Mouse (Mus musculus): ENCODE measurements around the gene F8.
"Not testable (repeated sequence)": the region's sequence is repeated elsewhere in the genome, so short reads cannot be mapped to it uniquely, and the experiment has no call there.

The F8 gene

GRCm38 (mm10) chrX:75382195-75382771 lies at the start of gene F8, which contains the start of gene Fundc2:
Gene F8, minus strand, starts transcription at chrX:75382615.
Gene Fundc2, plus strand, starts transcription at chrX:75382399.
- peak; percentile 74 for DNase-seq

DNA sequence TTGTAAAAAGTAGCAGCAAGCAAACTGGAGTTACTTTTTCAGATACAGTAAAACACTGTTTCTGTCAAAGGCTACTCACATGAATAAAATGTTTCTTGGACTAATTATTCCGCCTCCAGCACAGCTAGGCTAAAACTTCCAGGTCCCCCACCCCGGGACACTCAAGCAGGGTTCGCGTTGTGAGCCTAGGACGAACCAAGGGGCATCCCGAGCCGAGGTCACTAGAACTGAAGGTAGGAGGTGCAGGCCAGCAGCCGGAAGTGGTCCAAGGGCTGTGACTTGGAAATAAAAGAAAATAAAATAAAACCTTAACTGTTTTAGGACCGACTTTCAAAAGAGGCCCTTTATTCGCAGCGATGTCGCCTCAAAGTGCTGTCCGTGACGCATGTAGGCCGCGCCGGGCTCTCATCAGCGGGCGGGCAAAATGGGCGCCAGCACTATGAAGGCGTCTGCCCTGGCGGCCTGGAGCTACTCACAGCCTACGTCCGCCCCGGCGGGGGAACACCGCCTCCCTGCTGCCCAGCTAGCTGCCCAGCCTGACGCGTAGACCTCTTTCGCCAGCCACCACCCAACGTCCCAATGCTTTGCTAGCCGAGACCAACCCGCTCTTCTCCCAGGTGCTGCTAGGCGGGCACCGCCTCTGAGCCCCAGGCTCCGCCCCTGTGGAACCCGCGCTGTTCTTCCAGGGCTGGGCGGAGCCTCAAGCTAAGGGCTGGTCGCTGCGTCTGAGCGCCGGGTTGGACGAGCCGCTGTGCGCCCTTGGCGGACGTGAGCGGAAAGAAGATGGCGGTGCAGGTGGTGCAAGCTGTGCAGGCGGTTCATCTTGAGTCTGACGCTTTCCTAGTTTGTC lies 33.7 kb upstream of the F8 start, which contains the start of the genes Cmc4, Mtcp1 and Brcc3:
Cmc4 (minus strand) TSS at position 649 of the 850 bp plus-strand sequence.
Mtcp1 (minus strand) TSS at position 653 of the 850 bp plus-strand sequence.
Brcc3 (plus strand) TSS at position 693 of the 850 bp plus-strand sequence.
- peak; percentile 88 for DNase-seq

- no peak for DNase-seq
These were observed 27.3 kb upstream of the F8 start for GRCm38 (mm10) chrX:75409711-75410110.

- no peak for DNase-seq
These were observed 20.9 kb upstream of the F8 start for GRCm38 (mm10) chrX:75403350-75403749.

DNA sequence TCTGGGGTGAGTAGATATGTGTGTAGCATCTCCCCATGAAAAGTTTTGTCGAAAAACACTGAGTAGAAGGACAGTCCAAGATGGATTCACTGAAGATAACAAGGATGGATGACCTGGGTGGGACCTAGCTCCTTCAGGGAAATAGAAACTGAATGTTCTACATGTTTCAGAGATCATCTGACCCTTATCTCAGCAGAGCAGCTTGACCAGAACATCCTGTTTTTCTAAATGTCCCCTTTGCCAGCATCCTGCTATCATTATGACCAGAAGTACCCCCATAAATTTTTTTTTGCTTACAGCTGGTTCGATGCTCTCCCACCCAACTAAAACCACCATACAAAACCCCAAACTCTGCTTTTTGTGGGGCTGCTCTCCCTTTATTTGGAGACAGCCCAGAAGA lies 20.3 kb upstream of the F8 start:
- no peak for DNase-seq

DNA sequence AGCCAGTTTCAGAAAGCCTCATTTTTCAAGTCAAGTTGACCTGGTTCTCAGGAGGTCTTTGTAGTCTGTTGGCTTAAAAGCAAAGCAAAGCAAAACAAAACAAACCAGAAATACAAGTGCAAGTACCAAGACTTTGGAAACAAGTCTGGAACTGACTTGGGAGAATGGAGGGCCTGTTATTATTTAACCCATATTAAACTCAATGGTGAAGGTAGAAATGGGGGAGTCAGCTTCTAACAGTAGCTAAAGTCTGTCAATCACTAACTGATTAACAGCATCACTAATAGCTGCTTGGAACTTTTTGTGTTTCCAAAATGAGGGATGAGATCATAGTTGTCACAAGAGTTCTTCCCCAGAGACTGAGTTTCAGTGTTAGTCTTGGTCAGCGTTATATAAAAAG lies 17.1 kb upstream of the F8 start:
- no peak for DNase-seq

DNA sequence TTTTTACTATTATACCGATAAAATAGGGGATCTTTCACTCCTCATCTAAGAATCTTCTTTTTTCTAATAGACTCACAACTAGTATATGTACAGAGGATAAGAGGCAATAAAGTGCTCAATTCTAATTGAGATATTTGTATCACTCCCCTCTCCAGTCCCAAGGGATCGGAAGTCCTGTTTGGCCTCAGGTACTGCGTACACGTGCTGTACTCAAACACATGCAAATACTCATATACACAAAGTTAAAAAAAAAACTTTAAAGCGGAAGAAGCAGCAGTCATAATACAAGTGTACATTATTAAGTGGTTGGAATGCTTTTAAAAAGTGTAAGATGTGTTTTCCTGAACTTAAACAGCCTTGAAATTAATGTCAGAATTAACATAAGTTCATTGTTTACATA lies 716 bp downstream of the F8 start:
- DNase-seq = no peak

DNA sequence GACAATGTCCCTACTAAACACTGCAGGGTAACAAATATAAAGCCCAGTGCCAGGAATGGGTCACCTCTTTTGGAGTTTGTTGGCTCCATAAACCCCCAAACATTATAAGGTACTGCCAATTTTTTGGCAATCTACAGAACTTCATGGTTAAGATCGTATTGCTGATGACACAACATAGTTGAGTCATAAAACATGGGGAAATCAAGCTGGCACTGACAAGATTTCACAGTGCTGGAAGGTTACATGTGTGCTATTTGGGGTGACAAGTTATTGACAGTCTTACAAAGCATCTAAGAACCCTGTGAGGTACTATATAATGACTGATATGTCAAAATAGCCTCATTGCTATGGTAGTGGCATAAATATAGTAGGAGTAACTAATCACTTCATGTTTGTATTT lies 1.2 kb downstream of the F8 start:
- no peak for DNase-seq

DNA sequence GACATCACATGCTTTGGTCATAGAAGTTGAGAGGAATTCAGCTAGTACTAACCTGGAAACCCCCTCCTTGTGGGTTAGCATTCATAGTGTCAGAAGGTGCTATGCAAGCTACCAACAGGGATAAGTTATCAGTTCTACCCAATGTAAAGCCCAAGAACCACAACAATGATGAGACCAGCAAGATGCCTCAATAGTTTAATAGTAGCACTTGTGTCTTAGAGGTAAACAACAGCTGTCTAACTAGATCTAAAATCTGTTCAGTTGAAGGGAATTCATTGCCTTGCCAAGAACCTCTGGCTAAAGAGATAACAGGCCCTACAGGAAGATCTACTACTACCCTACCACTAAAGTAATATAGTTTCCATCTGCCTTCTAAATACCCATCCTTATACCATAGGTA lies 5.6 kb downstream of the F8 start:
- no peak for DNase-seq

- no peak for DNase-seq
These were observed 9.6 kb downstream of the F8 start for GRCm38 (mm10) chrX:75372666-75373425.

DNA sequence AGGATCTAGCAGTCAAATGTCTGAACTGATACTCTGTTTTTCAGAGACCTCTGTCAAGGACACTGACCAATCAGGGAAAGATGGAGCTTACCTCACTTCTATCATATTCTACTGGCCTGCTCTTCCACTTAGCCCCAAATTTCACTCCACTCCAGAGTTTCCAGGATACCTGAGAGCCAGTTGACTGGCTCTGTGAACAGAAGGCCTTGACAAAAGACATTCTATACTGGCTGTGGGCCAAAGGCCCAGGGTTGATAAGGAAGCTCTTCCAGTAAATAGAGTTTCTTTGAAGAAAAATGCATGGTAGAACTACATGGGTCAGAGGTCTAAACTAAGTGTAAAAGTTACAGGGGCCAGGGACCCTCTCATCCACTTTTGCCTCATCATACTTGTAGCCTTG lies 12.2 kb downstream of the F8 start:
- DNase-seq = no peak

GRCm38 (mm10) chrX:75323556-75323955 lies 58.9 kb downstream of the F8 start:
- no peak for DNase-seq

GRCm38 (mm10) chrX:75271676-75272075 lies 110.7 kb downstream of the F8 start:
- peak; percentile 2 for DNase-seq

DNA sequence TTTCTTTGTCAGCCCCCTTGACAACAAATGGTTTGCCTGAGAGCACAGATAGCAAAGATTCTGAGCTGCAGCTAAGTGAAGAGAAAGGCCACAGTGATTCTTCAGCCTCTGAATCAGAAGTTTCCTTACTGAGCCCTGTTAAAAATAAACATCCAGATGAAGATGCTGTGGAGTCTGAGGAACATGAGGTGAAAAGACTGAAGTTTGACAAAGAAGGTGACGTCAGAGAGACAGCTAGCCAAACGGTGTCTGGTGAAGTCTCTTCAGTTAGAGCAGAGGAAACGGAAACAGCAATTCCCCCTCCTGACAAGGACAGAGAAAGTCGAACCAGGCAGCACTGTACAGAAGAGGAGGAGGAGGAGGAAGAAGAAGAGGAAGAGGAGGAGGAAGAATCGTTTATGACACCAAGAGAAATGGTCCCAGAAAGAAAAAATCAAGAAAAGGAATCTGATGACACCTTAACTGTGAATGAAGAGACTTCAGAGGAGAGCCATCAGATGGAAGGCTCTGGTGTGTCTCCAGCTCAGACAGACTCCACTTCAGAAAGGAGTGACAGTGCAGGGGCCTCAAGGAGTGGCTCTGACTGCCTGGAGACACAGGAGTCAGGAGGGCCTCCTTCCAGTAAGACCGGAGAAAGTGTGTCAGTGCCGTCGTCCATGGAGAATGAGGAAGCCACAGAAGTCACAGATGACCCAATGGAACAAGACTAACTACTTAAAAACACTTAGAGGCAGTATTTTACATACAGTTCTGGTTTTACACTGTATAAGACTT lies 148.6 kb downstream of the F8 start:
- not testable (repeated sequence) for DNase-seq

DNA sequence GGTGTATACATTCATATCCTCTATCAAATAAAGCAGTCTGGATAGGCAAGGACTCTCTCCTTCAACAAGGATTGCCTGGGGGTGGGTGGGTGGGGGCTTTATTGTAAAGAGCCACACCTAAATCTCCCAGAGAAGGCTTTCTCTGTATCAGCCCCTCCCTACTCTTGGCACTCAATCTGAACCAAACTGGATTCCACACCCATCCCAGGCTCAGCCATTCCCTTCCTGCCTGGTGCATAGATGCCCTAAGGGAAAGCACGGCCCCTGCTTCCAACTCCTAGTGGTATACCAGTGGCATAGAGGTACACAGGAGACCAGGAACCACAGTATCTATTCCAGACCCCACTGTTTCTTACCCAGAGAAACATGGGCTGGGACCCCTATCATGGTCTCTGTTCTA lies 151.0 kb downstream of the F8 start:
- no peak for DNase-seq

DNA sequence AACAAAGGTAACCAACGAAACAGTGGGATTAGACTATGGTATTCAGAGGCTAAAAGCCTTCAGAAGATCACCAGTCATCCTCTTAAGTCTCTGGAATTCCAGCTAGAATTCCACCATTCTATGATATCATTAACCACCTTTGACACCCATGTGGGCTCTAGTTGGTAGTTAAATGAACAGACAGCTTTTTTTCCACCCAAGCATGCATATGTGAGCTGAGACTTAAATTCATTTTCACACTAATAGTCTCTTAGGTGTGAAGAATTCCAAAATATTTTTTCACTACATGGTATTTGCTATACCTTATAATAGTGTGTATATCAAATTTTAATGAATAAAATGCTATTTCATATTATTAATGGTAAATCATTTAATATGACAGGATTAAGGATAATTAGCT lies 218.7 kb downstream of the F8 start, which contains the start of gene Smim9:
Smim9 (minus strand) TSS at position 101 of the 400 bp plus-strand sequence.
- DNase-seq = no peak

DNA sequence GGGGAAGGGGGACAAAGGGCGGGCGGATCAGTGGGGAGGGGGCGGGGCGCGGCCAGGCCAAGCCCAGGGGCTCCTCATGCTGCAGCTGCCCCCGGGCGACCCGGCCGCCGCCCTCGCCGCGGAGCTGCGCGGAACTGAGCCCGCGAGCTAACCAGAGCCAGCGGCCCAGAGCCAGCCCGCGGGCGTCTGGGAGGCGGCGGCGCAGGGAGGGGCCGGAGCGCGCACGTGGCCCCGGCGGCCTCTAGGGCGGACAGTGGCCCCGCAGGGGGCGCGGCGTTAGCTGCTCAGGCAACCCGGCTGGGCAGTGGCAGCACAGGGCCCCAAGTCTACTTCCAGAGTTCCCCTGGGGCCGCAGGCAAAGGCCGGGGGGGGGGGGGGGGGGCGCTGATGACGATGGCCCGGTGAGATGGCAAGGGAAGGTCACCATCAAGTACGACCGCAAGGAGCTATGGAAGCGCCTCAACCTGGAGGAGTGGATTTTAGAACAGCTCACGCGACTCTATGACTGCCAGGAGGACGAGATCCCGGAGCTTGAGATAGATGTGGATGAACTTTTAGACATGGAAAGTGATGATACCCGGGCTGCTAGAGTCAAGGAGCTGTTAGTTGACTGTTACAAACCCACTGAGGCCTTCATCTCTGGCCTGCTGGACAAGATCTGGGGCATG lies 226.7 kb downstream of the F8 start:
- peak; percentile 17 for DNase-seq

GRCm38 (mm10) chrX:75152249-75152648 lies 230.2 kb downstream of the F8 start:
- no peak for DNase-seq

GRCm38 (mm10) chrX:75150304-75150703 lies 232.1 kb downstream of the F8 start:
- no peak for DNase-seq

- DNase-seq = no peak
These were observed 234.0 kb downstream of the F8 start for GRCm38 (mm10) chrX:75148414-75148813.

DNA sequence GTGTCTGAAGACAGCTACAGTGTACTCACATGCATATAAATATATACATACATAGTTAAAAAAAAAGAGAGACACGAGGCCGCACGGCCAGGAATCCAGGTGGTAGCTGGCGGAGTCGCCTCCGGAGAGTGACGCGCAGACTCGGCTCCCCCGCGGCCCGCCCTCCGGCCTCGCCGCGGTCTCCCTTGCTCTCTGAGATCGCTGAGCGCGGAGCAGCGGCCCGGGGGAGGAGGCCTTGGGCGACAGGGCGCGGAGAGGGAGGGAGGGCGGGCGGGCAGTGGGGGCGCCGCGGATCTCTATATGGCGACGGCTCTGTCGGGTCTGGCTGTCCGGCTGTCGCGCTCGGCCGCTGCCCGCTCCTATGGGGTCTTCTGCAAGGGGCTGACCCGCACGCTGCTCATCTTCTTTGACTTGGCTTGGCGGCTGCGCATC lies 239.3 kb downstream of the F8 start:
- peak; percentile 37 for DNase-seq

GRCm38 (mm10) chrX:75138182-75138581 lies 244.2 kb downstream of the F8 start:
- no peak for DNase-seq

All from thymus, postnatal 25 days (tissue).